Mouse (Mus musculus): ENCODE data around the gene Arsk.

GRCm38 (mm10) chr13:76056896-76057266 is 41.6 kb downstream of the Arsk start, which contains the start of gene Gpr150:
- TF ChIP-seq CTCF (conservative IDR thresholded peaks at IDR 0.05; ENCODE audit: insufficient read depth, insufficient read length, low read depth, low read length) (no peak), POLR2A (IDR thresholded peaks at IDR 0.05; ENCODE audit: low read depth, low read length) (no peak)
